Mouse (Mus musculus) layer of hippocampus, adult 11-12 months (tissue): ENCODE measurements around the gene Efcab11.
"Not testable (repeated sequence)": the region's sequence is repeated elsewhere in the genome, so short reads cannot be mapped to it uniquely, and the experiment has no call there.

Experiments
- DNase-seq: peaks from one replicate; pipeline ENCODE4 v3.0.0; 2022; ENCODE audit warnings: low spot score

The Efcab11 gene

GRCm38 (mm10) chr12:99874609-99875008 is 9.6 kb downstream of the Efcab11 start:
- DNase-seq = no peak

GRCm38 (mm10) chr12:99873443-99873842 is 10.8 kb downstream of the Efcab11 start:
- DNase-seq = no peak

GRCm38 (mm10) chr12:99868821-99869220 is 15.4 kb downstream of the Efcab11 start:
- no peak for DNase-seq

GRCm38 (mm10) chr12:99864613-99865012 is 19.6 kb downstream of the Efcab11 start:
- no peak for DNase-seq

- DNase-seq = no peak
Observed at GRCm38 (mm10) chr12:99860981-99861380, 23.3 kb downstream of the Efcab11 start.

GRCm38 (mm10) chr12:99859391-99860100 is 24.7 kb downstream of the Efcab11 start:
- no peak for DNase-seq

- no peak for DNase-seq
Observed at GRCm38 (mm10) chr12:99858664-99859063, 25.6 kb downstream of the Efcab11 start.

- DNase-seq = no peak
Observed at GRCm38 (mm10) chr12:99856011-99856410, 28.2 kb downstream of the Efcab11 start.

- DNase-seq = no peak
Observed at GRCm38 (mm10) chr12:99853323-99854258, 30.6 kb downstream of the Efcab11 start.

- DNase-seq = no peak
Observed at GRCm38 (mm10) chr12:99849996-99850395, 34.2 kb downstream of the Efcab11 start.

- no peak for DNase-seq
Observed at GRCm38 (mm10) chr12:99844951-99845350, 39.3 kb downstream of the Efcab11 start.

GRCm38 (mm10) chr12:99838703-99839102 is 45.5 kb downstream of the Efcab11 start:
- peak; percentile 34 for DNase-seq

GRCm38 (mm10) chr12:99838109-99838508 is 46.1 kb downstream of the Efcab11 start:
- no peak for DNase-seq

- DNase-seq = no peak
Observed at GRCm38 (mm10) chr12:99837528-99837927, 46.7 kb downstream of the Efcab11 start.

GRCm38 (mm10) chr12:99836404-99837131 is 47.7 kb downstream of the Efcab11 start:
- peak; percentile 61 for DNase-seq

GRCm38 (mm10) chr12:99833476-99833875 is 50.8 kb downstream of the Efcab11 start:
- DNase-seq = no peak

GRCm38 (mm10) chr12:99822591-99822990 is 61.6 kb downstream of the Efcab11 start:
- no peak for DNase-seq

- DNase-seq = no peak
Observed at GRCm38 (mm10) chr12:99821309-99821934, 62.8 kb downstream of the Efcab11 start.

- no peak for DNase-seq
Observed at GRCm38 (mm10) chr12:99819186-99819974, 64.9 kb downstream of the Efcab11 start.

GRCm38 (mm10) chr12:99818006-99818405 is 66.2 kb downstream of the Efcab11 start:
- not testable (repeated sequence) for DNase-seq

- DNase-seq = no peak
Observed at GRCm38 (mm10) chr12:99815244-99815643, 69.0 kb downstream of the Efcab11 start.
